Mouse (Mus musculus) hindbrain, embryonic 12.5 days (tissue): ENCODE measurements around the gene Itgb7. TPM values are rescaled to one million over a fixed set of nuclear protein-coding genes. Genes with fewer than 3 reads are reported as not detected.
A peak's percentile ranks its signal among the peaks of the same experiment; 100 is the strongest.

Experiments used
- ATAC-seq: fragments of 200-750 bp; cut with Nextera tagmentation; 2 replicates; pipeline ENCODE4 v1.8.0; 2017; ENCODE audit warnings: moderate TSS enrichment; ENCODE audit not compliant: low FRiP score
- H3K27ac ChIP-seq: fragments of 300-500 bp; sonication (generic); 2 replicates; pipeline ENCODE4 v1.5.1; 2016; ENCODE audit warnings: mild to moderate bottlenecking
- H3K27me3 ChIP-seq: fragments of 300-500 bp; sonication (generic); 2 replicates; pipeline ENCODE4 v1.6.1; 2016; ENCODE audit warnings: mild to moderate bottlenecking
- H3K36me3 ChIP-seq: fragments of 300-500 bp; sonication (generic); 2 replicates; pipeline ENCODE4 v1.6.1; 2016; ENCODE audit warnings: mild to moderate bottlenecking
- H3K4me1 ChIP-seq: fragments of 300-500 bp; sonication (generic); 2 replicates; pipeline ENCODE4 v1.6.1; 2016
- H3K4me2 ChIP-seq: fragments of 300-500 bp; sonication (generic); replicated peaks from 2 replicates; pipeline ENCODE4 v1.6.1; 2016; ENCODE audit warnings: mild to moderate bottlenecking
- H3K4me3 ChIP-seq: fragments of 300-500 bp; sonication (generic); 2 replicates; pipeline ENCODE4 v1.5.1; 2016; ENCODE audit warnings: mild to moderate bottlenecking
- H3K9ac ChIP-seq: fragments of 300-500 bp; sonication (generic); 2 replicates; pipeline ENCODE4 v1.6.1; 2016; ENCODE audit warnings: mild to moderate bottlenecking, moderate library complexity
- H3K9me3 ChIP-seq: fragments of 300-500 bp; sonication (generic); replicated peaks from 2 replicates; pipeline ENCODE4 v1.6.1; 2016; ENCODE audit warnings: mild to moderate bottlenecking
- WGBS: fragments of 180-500 bp; shearing (Covaris S2); methylation state at CpG from one replicate; pipeline ENCODE4 v1.1.7; 2016; 5-methylcytosine and 5-hydroxymethylcytosine counted together
- polyA plus RNA-seq: library from polyadenylated mRNA; unstranded; fragments of >200 nt; fragmentation: Nextera tagmentation; extraction: Ambion mirVana; gene quantifications from 2 replicates; pipeline ENCODE4 v1.2.1, GENCODE M21; 2016

Itgb7 gene
- polyA plus RNA-seq, 1 experiment from 2014 or later = 2.2 TPM

GRCm38 (mm10) chr15:102202971-102203834, 28.5 kb downstream of the Itgb7 start, which contains the start of gene Zfp740:
Gene Zfp740 (plus strand): TSS chr15:102203249.
- H3K36me3 ChIP-seq = peaks cover 18% of the 10 kb centered on the region
- H3K9me3 ChIP-seq = no peaks in the 10 kb centered on the region
- H3K9ac ChIP-seq = peak within 1 kb of the TSS; percentile 94
- WGBS = under 1% methylated on average over 57 of the region's 68 CpGs
- H3K27ac ChIP-seq = peak within 1 kb of the TSS; percentile 99
- peak within 1 kb of the TSS; percentile 81 for H3K4me2 ChIP-seq
- peak within 1 kb of the TSS; percentile 87 for H3K4me3 ChIP-seq
- peak; percentile 97 for ATAC-seq
- H3K4me1 ChIP-seq = peaks cover 39% of the 10 kb centered on the region
- no peaks in the 10 kb centered on the region for H3K27me3 ChIP-seq

GRCm38 (mm10) chr15:102198841-102199240, 32.9 kb downstream of the Itgb7 start:
- no peak overlapping the region for H3K27ac ChIP-seq
- H3K4me3 ChIP-seq = no peak overlapping the region
- peaks cover 7% of the 10 kb centered on the region for H3K4me1 ChIP-seq
- H3K36me3 ChIP-seq = no peaks in the 10 kb centered on the region
- H3K9me3 ChIP-seq = no peaks in the 10 kb centered on the region
- WGBS = 79% methylated on average over 4 of the region's 4 CpGs
- ATAC-seq = no peak
- no peak overlapping the region for H3K9ac ChIP-seq
- no peaks in the 10 kb centered on the region for H3K27me3 ChIP-seq
- H3K4me2 ChIP-seq = no peak overlapping the region

GRCm38 (mm10) chr15:102195373-102195772, 36.4 kb downstream of the Itgb7 start:
- 88% methylated on average over 4 of the region's 4 CpGs for WGBS
- ATAC-seq = no peak
- H3K4me3 ChIP-seq = no peak overlapping the region
- no peaks in the 10 kb centered on the region for H3K4me1 ChIP-seq
- H3K27ac ChIP-seq = no peak overlapping the region
- H3K9me3 ChIP-seq = no peaks in the 10 kb centered on the region
- no peaks in the 10 kb centered on the region for H3K27me3 ChIP-seq
- no peaks in the 10 kb centered on the region for H3K36me3 ChIP-seq
- no peak overlapping the region for H3K4me2 ChIP-seq
- no peak overlapping the region for H3K9ac ChIP-seq

- WGBS = 88% methylated on average over 4 of the region's 4 CpGs
- H3K9ac ChIP-seq = no peak overlapping the region
- no peak overlapping the region for H3K27ac ChIP-seq
- H3K27me3 ChIP-seq = no peaks in the 10 kb centered on the region
- no peaks in the 10 kb centered on the region for H3K36me3 ChIP-seq
- ATAC-seq = no peak
- H3K4me2 ChIP-seq = no peak overlapping the region
- no peak overlapping the region for H3K4me3 ChIP-seq
- H3K9me3 ChIP-seq = no peaks in the 10 kb centered on the region
- H3K4me1 ChIP-seq = no peaks in the 10 kb centered on the region
These were observed 37.3 kb downstream of the Itgb7 start for GRCm38 (mm10) chr15:102194439-102194838.

GRCm38 (mm10) chr15:102193652-102194051, 38.1 kb downstream of the Itgb7 start:
- Histone ChIP-seq H3K36me3 (no peaks in the 10 kb centered on the region), H3K9ac (no peak overlapping the region), H3K4me2 (no peak overlapping the region), H3K4me3 (no peak overlapping the region), H3K9me3 (no peaks in the 10 kb centered on the region), H3K27ac (no peak overlapping the region), H3K27me3 (no peaks in the 10 kb centered on the region), H3K4me1 (no peaks in the 10 kb centered on the region)
- WGBS = 90% methylated on average over 4 of the region's 4 CpGs
- no peak for ATAC-seq

GRCm38 (mm10) chr15:102192820-102193386, 38.8 kb downstream of the Itgb7 start:
- no peak overlapping the region for H3K27ac ChIP-seq
- 65% methylated on average over 5 of the region's 5 CpGs for WGBS
- no peak for ATAC-seq
- 0 out of 2 replicates have a peak, but pooled peaks cover 5% of the 10 kb centered on the region for H3K36me3 ChIP-seq
- H3K9ac ChIP-seq = no peak overlapping the region
- no peak overlapping the region for H3K4me3 ChIP-seq
- H3K4me2 ChIP-seq = no peak overlapping the region
- no peaks in the 10 kb centered on the region for H3K9me3 ChIP-seq
- H3K27me3 ChIP-seq = no peaks in the 10 kb centered on the region
- H3K4me1 ChIP-seq = no peaks in the 10 kb centered on the region

- 0 out of 2 replicates have a peak, but pooled peaks cover 7% of the 10 kb centered on the region for H3K36me3 ChIP-seq
- H3K4me2 ChIP-seq = no peak overlapping the region
- no peak overlapping the region for H3K27ac ChIP-seq
- H3K27me3 ChIP-seq = no peaks in the 10 kb centered on the region
- no peak for ATAC-seq
- no peak overlapping the region for H3K9ac ChIP-seq
- no peak overlapping the region for H3K4me3 ChIP-seq
- 83% methylated on average over 7 of the region's 7 CpGs for WGBS
- no peaks in the 10 kb centered on the region for H3K4me1 ChIP-seq
- H3K9me3 ChIP-seq = no peaks in the 10 kb centered on the region
These were observed 39.4 kb downstream of the Itgb7 start for GRCm38 (mm10) chr15:102192271-102192812.

- no peak overlapping the region for H3K4me3 ChIP-seq
- no peaks in the 10 kb centered on the region for H3K27me3 ChIP-seq
- ATAC-seq = no peak
- no peaks in the 10 kb centered on the region for H3K4me1 ChIP-seq
- H3K27ac ChIP-seq = no peak overlapping the region
- no peak overlapping the region for H3K4me2 ChIP-seq
- 69% methylated on average over 7 of the region's 7 CpGs for WGBS
- 0 out of 2 replicates have a peak, but pooled peaks cover 7% of the 10 kb centered on the region for H3K36me3 ChIP-seq
- H3K9ac ChIP-seq = no peak overlapping the region
- no peaks in the 10 kb centered on the region for H3K9me3 ChIP-seq
These were observed 40.0 kb downstream of the Itgb7 start for GRCm38 (mm10) chr15:102191699-102192098.

GRCm38 (mm10) chr15:102188883-102189282, 42.9 kb downstream of the Itgb7 start:
- ATAC-seq = no peak
- Histone ChIP-seq H3K9me3 (no peaks in the 10 kb centered on the region), H3K27me3 (no peaks in the 10 kb centered on the region), H3K9ac (no peak overlapping the region), H3K4me3 (no peak overlapping the region), H3K36me3 (peaks cover 16% of the 10 kb centered on the region), H3K27ac (no peak overlapping the region), H3K4me1 (no peaks in the 10 kb centered on the region), H3K4me2 (no peak overlapping the region)
- 66% methylated on average over 6 of the region's 6 CpGs for WGBS

GRCm38 (mm10) chr15:102188096-102188495, 43.6 kb downstream of the Itgb7 start:
- 86% methylated on average over 10 of the region's 10 CpGs for whole genome bisulfite sequencing
- no peak for ATAC-seq
- Histone ChIP-seq H3K9me3 (no peaks in the 10 kb centered on the region), H3K4me3 (no peak overlapping the region), H3K4me1 (no peaks in the 10 kb centered on the region), H3K9ac (no peak overlapping the region), H3K27me3 (no peaks in the 10 kb centered on the region), H3K4me2 (no peak overlapping the region), H3K27ac (no peak overlapping the region), H3K36me3 (peaks cover 19% of the 10 kb centered on the region)

- WGBS = 79% methylated on average over 11 of the region's 11 CpGs
- H3K4me1 ChIP-seq = no peaks in the 10 kb centered on the region
- no peak overlapping the region for H3K27ac ChIP-seq
- no peaks in the 10 kb centered on the region for H3K9me3 ChIP-seq
- H3K9ac ChIP-seq = no peak overlapping the region
- H3K4me3 ChIP-seq = no peak overlapping the region
- no peak for ATAC-seq
- no peak overlapping the region for H3K4me2 ChIP-seq
- peaks cover 19% of the 10 kb centered on the region for H3K36me3 ChIP-seq
- H3K27me3 ChIP-seq = no peaks in the 10 kb centered on the region
These were observed 45.5 kb downstream of the Itgb7 start for GRCm38 (mm10) chr15:102186239-102186638.

- Histone ChIP-seq H3K4me3 (no peak overlapping the region), H3K9ac (no peak overlapping the region), H3K27ac (no peak overlapping the region), H3K27me3 (no peaks in the 10 kb centered on the region), H3K4me2 (no peak overlapping the region), H3K9me3 (no peaks in the 10 kb centered on the region), H3K4me1 (no peaks in the 10 kb centered on the region), H3K36me3 (peaks cover 16% of the 10 kb centered on the region)
- 81% methylated on average over 3 of the region's 3 CpGs for WGBS
- no peak for ATAC-seq
These were observed 48.7 kb downstream of the Itgb7 start for GRCm38 (mm10) chr15:102183076-102183475.
